Mouse (Mus musculus) thymus, adult 2 months (tissue): ENCODE data around the gene Lbhd2. TPM values are rescaled to one million over a fixed set of nuclear protein-coding genes. Genes with fewer than 3 reads are reported as not detected.
A peak's percentile ranks its signal among the peaks of the same experiment; 100 is the strongest.

Experiments
- DNase-seq: peaks from one replicate; pipeline ENCODE4 v3.0.0; 2021
- H3K27ac ChIP-seq: fragments of 200-500 bp; 2 replicates; pipeline ENCODE4 v1.5.1; 2012; ENCODE audit warnings: low read length, control low read depth; ENCODE audit not compliant: control insufficient read depth, insufficient read depth
- H3K27me3 ChIP-seq: fragments of 200-500 bp; 2 replicates; pipeline ENCODE4 v1.6.1; 2012; ENCODE audit warnings: mild to moderate bottlenecking, low read length, moderate library complexity, mixed read lengths; ENCODE audit not compliant: control insufficient read depth, insufficient read depth
- H3K36me3 ChIP-seq: fragments of 200-500 bp; 2 replicates; pipeline ENCODE4 v1.6.1; 2012; ENCODE audit warnings: mild to moderate bottlenecking, low read length, moderate library complexity; ENCODE audit not compliant: control insufficient read depth, insufficient read depth
- H3K4me1 ChIP-seq: fragments of 200-500 bp; replicated peaks from 2 replicates; pipeline ENCODE4 v1.6.1; 2012; ENCODE audit warnings: low read length; ENCODE audit not compliant: control insufficient read depth, insufficient read depth
- H3K4me3 ChIP-seq: fragments of 200-500 bp; 2 replicates; pipeline ENCODE4 v1.5.1; 2012; ENCODE audit warnings: mild to moderate bottlenecking, low read length, control low read depth, moderate library complexity; ENCODE audit not compliant: control insufficient read depth, insufficient read depth
- CTCF ChIP-seq: fragments of 200-500 bp; IDR thresholded peaks from 2 replicates; pipeline ENCODE4 v1.5.1; 2012; ENCODE audit warnings: mild to moderate bottlenecking, control low read depth, low read length, moderate library complexity, borderline replicate concordance; ENCODE audit not compliant: control insufficient read depth, poor library complexity, insufficient read depth; ENCODE audit errors: extremely low read depth
- POLR2A ChIP-seq: fragments of 200-500 bp; IDR thresholded peaks from 2 replicates; pipeline ENCODE4 v1.6.1; 2012; ENCODE audit warnings: mild to moderate bottlenecking, low read length, control low read depth, moderate library complexity; ENCODE audit not compliant: control insufficient read depth, poor library complexity, insufficient read depth; ENCODE audit errors: extremely low read depth
- WGBS: fragments of 180-500 bp; shearing (Covaris S2); methylation state at CpG from one replicate; pipeline ENCODE4 v1.1.7; 2018; 5-methylcytosine and 5-hydroxymethylcytosine counted together
- polyA plus RNA-seq: library from polyadenylated mRNA; depleted of rRNA; stranded (reverse); fragments of >200 nt; gene quantifications from 2 replicates; pipeline ENCODE4 v1.2.3, GENCODE M21; 2012

Lbhd2 gene
- polyA plus RNA-seq, 1 experiment, result 1.9 TPM

GRCm38 (mm10) chr12:111436640-111437039 lies 30.0 kb downstream of the Lbhd2 start:
- TF ChIP-seq CTCF (no peak), POLR2A (no peak)
- Histone ChIP-seq H3K27me3 (no peaks in the 10 kb centered on the region), H3K36me3 (no peaks in the 10 kb centered on the region), H3K4me3 (no peak overlapping the region), H3K27ac (no peak overlapping the region), H3K4me1 (no peaks in the 10 kb centered on the region)
- 88% methylated on average over 8 of the region's 8 CpGs for WGBS
- DNase-seq, result no peak

GRCm38 (mm10) chr12:111437222-111437900 lies 30.8 kb downstream of the Lbhd2 start:
- H3K36me3 ChIP-seq, result no peaks in the 10 kb centered on the region
- no peak overlapping the region for H3K4me3 ChIP-seq
- TF ChIP-seq CTCF, result no peak
- no peak for TF ChIP-seq POLR2A
- no peaks in the 10 kb centered on the region for H3K4me1 ChIP-seq
- H3K27me3 ChIP-seq, result no peaks in the 10 kb centered on the region
- no peak for DNase-seq
- no peak overlapping the region; the same call in 1 of the 2 replicates for H3K27ac ChIP-seq
- 11% methylated on average over 5 of the region's 5 CpGs for WGBS

GRCm38 (mm10) chr12:111438850-111439249 lies 32.2 kb downstream of the Lbhd2 start:
- Histone ChIP-seq H3K27ac (no peak overlapping the region), H3K4me3 (no peak overlapping the region), H3K4me1 (no peaks in the 10 kb centered on the region), H3K36me3 (no peaks in the 10 kb centered on the region), H3K27me3 (no peaks in the 10 kb centered on the region; the same call in 1 of the 2 replicates)
- no peak for DNase-seq
- 93% methylated on average over 6 of the region's 6 CpGs for WGBS
- no peak for TF ChIP-seq POLR2A
- no peak for TF ChIP-seq CTCF

- TF ChIP-seq POLR2A (no peak), CTCF (no peak)
- Histone ChIP-seq H3K27ac (no peak overlapping the region), H3K4me3 (no peak overlapping the region), H3K36me3 (no peaks in the 10 kb centered on the region), H3K27me3 (peaks cover 3% of the 10 kb centered on the region; the same call in 1 of the 2 replicates), H3K4me1 (no peaks in the 10 kb centered on the region)
- DNase-seq, result no peak
- WGBS, result 96% methylated on average over 9 of the region's 9 CpGs
These were observed 34.2 kb downstream of the Lbhd2 start for GRCm38 (mm10) chr12:111440701-111441373.

GRCm38 (mm10) chr12:111441523-111441922 lies 34.9 kb downstream of the Lbhd2 start:
- Histone ChIP-seq H3K4me1 (no peaks in the 10 kb centered on the region), H3K27ac (no peak overlapping the region), H3K4me3 (no peak overlapping the region), H3K27me3 (peaks cover 3% of the 10 kb centered on the region; the same call in 1 of the 2 replicates), H3K36me3 (no peaks in the 10 kb centered on the region)
- TF ChIP-seq POLR2A (no peak), CTCF (no peak)
- WGBS, result 61% methylated on average over 3 of the region's 3 CpGs
- DNase-seq, result no peak

- 3% methylated on average over 48 of the region's 48 CpGs for WGBS
- H3K27me3 ChIP-seq, result peaks cover 3% of the 10 kb centered on the region; the same call in 1 of the 2 replicates
- H3K4me3 ChIP-seq, result peak within 1 kb of the TSS; percentile 9; the same call in 1 of the 2 replicates
- DNase-seq, result no peak
- no peaks in the 10 kb centered on the region for H3K4me1 ChIP-seq
- TF ChIP-seq POLR2A, result no peak
- no peak for TF ChIP-seq CTCF
- H3K36me3 ChIP-seq, result no peaks in the 10 kb centered on the region
- H3K27ac ChIP-seq, result no peak within 1 kb of the TSS
These were observed 35.9 kb downstream of the Lbhd2 start, which contains the start of gene Tnfaip2 for GRCm38 (mm10) chr12:111442309-111443010. Tnfaip2 (plus strand) TSS chr12:111442469.
